Mouse (Mus musculus): ENCODE data around the gene Serpinf1. TPM values are rescaled to one million over a fixed set of nuclear protein-coding genes. Genes with fewer than 3 reads are reported as not detected.

The Serpinf1 gene
- total RNA-seq, 4 experiments from 2014 or later, result 13.2 to 18.3 (median 16.8) TPM

DNA sequence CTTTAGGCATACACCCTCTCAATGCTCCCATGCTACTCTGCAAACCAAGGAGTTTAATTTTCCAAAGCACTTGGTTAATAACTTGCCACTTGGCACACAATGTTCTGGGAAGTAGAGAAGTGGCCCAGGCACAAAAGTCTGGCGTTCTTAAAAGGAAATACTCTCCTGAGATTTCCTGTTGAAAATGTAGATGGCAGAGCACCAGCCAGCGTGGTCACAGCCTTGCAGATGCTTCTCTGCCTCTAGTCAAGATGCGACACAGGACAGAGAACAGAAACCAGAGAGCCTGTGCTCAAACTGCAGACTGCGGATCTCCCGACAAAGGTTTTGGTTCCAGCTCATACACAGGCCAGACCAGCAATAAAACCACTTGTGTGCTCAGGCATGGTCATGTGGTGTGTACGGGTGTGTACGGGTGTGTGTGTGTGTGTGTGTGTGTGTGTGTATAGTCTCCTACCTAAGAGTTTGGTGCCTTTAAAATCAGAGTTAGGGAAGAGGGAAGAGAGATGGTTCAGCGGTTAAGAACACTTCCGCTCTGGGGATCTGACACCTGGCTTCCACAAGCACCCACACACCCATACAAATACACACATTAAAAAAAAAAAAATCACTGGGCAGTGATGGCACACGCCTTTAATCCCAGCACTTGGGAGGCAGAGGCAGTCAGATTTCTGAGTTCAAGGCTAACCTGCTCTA, 32.7 kb upstream of the Serpinf1 start:
- no peak for DNase-seq (ENCODE audit: low spot score)

GRCm38 (mm10) chr11:75453991-75454930, 31.8 kb upstream of the Serpinf1 start, which contains the start of gene Wdr81:
Gene Wdr81 (minus strand): TSS chr11:75454717.
- DNase-seq (ENCODE audit: low spot score), result peak; percentile 92

- no peak for DNase-seq (ENCODE audit: low spot score)
Observed at GRCm38 (mm10) chr11:75452812-75453557, 30.5 kb upstream of the Serpinf1 start.

DNA sequence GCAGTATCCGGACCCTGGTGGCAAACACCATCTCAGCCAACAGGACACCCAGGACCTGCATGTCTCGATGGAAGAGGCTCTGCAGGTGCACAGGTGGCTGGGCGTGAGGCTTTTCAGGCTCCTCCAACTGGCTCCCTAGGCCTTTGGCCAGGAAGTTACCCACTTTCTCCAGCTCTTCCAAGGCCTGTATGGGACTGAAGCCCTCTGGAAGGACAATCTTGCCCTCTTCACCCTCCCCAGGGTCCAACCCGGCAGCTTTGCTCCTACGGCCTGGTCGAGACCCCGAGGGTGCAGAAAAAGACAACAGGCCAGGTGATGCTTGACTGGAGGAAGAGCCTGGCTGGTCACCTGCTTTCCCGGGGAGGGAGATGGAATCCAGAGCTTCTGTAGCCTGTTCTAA, 29.6 kb upstream of the Serpinf1 start:
- no peak for DNase-seq (ENCODE audit: low spot score)

GRCm38 (mm10) chr11:75450936-75451335, 28.4 kb upstream of the Serpinf1 start:
- DNase-seq (ENCODE audit: low spot score), result no peak

GRCm38 (mm10) chr11:75450304-75450908, 27.9 kb upstream of the Serpinf1 start:
- DNase-seq (ENCODE audit: low spot score), result no peak

DNA sequence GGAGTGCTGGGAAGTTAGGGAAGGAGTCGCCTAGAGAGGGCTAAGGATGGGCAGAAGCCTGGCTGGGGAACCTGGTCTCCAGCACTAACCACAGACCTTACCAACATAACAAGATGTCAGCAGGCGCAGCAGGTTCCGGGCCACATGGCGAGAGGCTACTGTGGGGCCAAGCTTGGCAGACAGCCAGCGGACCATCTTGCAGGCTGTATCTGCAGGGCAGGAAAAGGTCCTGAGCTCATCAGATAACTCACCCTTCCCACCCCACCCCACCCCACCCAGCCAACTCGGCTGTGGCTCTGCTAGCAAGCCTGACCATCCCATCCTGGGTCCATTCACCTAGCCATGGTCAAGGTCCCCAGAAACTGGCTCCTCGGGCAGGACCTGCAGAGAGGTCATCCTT, 27.2 kb upstream of the Serpinf1 start:
- no peak for DNase-seq (ENCODE audit: low spot score)

DNA sequence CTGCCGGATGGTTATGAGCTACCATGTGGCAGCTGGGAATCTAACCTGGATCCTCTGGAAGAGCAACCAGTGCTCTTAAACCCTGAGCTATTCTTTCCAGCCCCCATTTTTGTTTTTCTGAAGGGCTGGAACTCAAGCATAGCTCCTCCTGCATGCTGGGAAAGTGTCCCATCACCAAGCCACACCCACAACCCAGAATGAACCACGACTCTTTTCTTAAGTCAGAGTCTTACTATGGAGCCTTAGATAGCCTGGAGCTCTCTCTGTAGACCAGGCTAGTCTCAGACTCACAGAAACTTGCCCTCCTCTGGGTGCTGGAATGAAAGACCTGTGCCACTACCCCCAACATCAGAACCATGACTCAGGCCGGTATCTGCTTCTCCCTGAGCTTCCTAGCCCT, 26.1 kb upstream of the Serpinf1 start:
- no peak for DNase-seq (ENCODE audit: low spot score)

- DNase-seq (ENCODE audit: low spot score), result no peak
Observed at GRCm38 (mm10) chr11:75443711-75444110, 21.2 kb upstream of the Serpinf1 start.

DNA sequence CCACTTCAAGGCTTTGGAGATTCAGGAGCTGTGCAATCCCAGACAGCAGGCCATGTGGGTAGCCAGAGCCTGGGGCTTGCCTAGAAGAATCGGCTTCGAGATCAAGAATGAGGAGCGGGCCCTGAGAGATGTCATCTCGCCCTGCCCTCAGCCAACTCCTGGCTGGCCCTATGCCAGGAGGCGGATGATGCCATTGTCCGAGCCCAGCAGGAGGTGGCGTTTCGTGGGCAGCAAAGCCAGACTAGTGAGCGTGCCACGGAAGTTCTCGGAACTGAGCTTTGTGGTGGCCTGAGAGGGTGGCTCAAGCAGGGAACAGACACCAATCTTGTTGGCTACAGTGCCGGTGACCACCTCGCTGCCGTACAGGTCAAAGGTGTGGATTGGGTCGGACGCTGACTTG, 19.1 kb upstream of the Serpinf1 start:
- no peak for DNase-seq (ENCODE audit: low spot score)

GRCm38 (mm10) chr11:75441034-75441433, 18.5 kb upstream of the Serpinf1 start:
- DNase-seq (ENCODE audit: low spot score), result no peak

DNA sequence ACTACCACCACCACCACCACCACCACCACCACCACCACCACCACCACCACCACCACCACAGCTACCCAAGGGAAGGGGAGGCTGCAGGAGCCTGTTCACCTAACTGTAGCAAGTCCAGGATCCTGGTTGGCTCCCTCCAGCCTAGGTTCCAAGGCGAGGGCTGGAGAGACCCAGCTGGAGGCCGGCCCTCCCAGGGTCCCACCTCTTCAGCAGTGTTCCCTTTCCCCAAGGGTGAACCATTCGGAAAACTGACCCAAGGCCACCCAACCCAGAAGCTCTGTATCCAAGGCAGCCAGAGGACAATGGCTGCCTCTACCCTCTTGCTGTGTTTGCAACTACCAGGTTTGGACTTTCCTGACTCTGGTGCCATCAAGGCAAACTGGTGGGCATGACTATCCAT, 17.4 kb upstream of the Serpinf1 start:
- no peak for DNase-seq (ENCODE audit: low spot score)

DNA sequence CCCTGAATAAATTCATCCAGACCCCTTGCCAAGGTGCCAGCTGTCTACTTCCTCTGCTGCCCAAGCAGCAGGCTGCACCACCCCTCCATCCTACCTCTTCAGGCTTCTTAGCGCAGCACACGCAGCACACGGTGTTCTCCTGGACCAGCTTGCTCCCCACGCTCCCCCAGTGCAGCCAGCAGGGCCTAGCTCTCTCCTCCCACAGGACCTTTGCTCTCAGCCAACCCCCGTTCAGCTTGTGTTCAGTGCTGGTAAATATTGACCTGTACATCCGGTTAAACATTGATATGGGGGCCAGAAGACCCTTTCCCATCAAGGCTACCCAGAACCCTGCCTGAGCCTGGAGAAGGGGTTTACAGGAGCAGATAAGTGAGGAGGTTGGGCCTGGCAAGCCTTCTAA, 16.9 kb upstream of the Serpinf1 start, which contains the start of gene Serpinf2:
Gene Serpinf2 (minus strand): TSS at position 229 of the 400 bp plus-strand sequence.
- DNase-seq (ENCODE audit: low spot score), result no peak

DNA sequence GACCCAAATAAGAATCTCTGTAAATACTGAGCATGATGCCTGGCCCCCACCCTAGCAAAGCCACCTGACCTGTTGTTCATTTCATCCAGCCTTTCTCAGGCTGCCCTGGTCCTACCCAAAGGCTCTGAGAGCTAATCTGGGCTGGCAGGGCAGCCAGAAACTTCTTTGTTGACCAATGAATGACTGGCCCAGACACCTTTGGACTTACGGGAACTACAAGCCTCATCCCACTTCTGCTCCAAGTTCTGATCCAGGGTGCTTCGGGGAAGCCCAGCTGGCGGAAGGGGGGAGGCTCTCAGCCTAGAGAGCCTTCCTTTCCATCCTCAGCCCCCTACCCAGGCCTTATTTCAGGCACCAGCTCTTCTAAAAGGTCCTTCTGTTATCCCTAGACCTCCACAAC, 16.3 kb upstream of the Serpinf1 start:
- no peak for DNase-seq (ENCODE audit: low spot score)

DNA sequence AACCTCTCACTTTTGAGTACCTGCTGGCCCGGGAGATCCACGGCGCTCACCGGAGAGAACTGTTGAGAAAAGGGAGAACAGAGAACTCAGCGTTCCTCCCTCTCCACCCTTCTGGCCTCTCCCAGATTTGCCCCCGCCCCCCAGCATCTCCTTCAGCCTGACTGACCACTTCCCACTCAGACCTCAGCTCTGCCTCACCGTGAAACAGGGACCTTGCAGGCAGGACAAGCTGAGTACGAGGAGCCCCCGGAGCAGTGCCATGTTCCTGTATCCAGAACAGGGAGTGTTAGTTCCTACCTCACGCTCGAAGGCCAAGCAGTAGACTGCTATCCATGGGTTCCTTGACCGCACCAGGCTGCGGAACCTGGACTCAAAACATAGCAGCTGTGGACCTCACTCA, 15.7 kb upstream of the Serpinf1 start:
- DNase-seq (ENCODE audit: low spot score), result no peak

DNA sequence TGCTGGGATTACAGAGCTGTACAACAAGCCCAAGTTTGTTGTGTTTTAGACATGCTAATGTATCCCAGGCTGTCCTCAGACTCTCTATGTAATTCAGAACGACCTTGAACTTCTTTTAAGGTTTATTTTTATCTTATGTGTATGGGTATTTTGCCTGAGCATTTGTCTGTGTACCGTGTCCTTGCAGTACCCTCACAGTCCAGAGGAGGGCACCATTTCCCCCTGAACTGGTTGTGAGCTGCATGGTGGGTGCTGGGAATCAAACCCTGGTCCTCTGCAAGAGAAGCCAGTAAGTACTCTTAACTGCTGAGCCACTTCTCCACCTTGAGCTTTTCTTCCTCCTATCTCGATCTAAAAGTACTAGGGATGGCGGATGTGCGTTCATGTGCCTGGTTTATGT, 11.6 kb upstream of the Serpinf1 start:
- DNase-seq (ENCODE audit: low spot score), result no peak

DNA sequence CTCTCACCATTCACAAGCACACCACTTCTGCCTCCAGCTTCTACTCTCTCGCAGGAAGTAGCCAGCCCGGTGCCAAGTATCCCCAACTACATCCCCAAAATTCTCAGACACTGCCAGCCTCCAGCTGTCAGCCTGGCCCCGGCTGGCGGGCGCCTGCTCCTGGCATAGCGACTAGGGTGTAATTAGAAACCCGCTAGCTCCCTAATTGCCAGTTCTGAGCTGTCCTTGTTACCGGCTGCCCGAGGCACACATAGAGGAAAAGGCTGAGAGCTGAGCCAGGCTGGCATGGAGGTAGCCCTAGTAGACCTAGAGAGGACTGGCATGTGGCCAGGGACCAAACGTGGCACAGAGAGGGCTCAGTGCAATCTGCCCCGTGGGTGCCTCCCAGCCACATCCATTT, 8.8 kb upstream of the Serpinf1 start:
- DNase-seq (ENCODE audit: low spot score), result no peak

GRCm38 (mm10) chr11:75429019-75429705, 6.7 kb upstream of the Serpinf1 start:
- DNase-seq (ENCODE audit: low spot score), result no peak

GRCm38 (mm10) chr11:75424459-75424858, 2.0 kb upstream of the Serpinf1 start:
- DNase-seq (ENCODE audit: low spot score), result no peak

- no peak for DNase-seq (ENCODE audit: low spot score)
Observed at GRCm38 (mm10) chr11:75424033-75424432, 1.5 kb upstream of the Serpinf1 start.

GRCm38 (mm10) chr11:75423091-75423490, 590 bp upstream of the Serpinf1 start:
- no peak for DNase-seq (ENCODE audit: low spot score)

Data from heart, adult 8-10 months (tissue).